Mouse (Mus musculus) heart, postnatal 36 days (tissue): ENCODE data around the gene Rab4b. TPM values are rescaled to one million over a fixed set of nuclear protein-coding genes. Genes with fewer than 3 reads are reported as not detected.

Experiments
- DNase-seq, 2 experiments: peaks; one replicate each; pipeline ENCODE4 v3.0.0; 2021 to 2022
- intact Hi-C: fragments of 180-260 bp; cut with DNase I; formaldehyde crosslinking; loops from one replicate; pipeline ENCODE4 v1.15.1; 2025
- microRNA-seq, 2 experiments: library from miRNA; unstranded; fragments of <30 nt; microRNA quantifications; one replicate each; pipeline ENCODE4 v1.2.0; 2021; ENCODE audit warnings: borderline number of aligned reads in 2 of 2
- total RNA-seq, 2 experiments: library from RNA; stranded (reverse); gene quantifications; 2 replicates each; pipeline ENCODE4 v1.2.3; 2021

The Rab4b gene
- total RNA-seq, 2 experiments from 2014 or later: 14.5 to 15.7 TPM

- DNase-seq: no peak
- intact Hi-C loops: loop anchor here (5.0 kb wide), 1 partner anchor 358 kb away; no protein-coding TSS in a partner anchor
Measured at GRCm38 (mm10) chr7:27124969-27125368, 53.7 kb downstream of the Rab4b start.

- DNase-seq: no peak
- intact Hi-C loops: no loop called here
Measured at GRCm38 (mm10) chr7:27124305-27124832, 54.3 kb downstream of the Rab4b start.

GRCm38 (mm10) chr7:27119676-27120075, 59.0 kb downstream of the Rab4b start, which contains the start of gene Cyp2f2:
Gene Cyp2f2, plus strand, starts transcription at chr7:27119909.
- intact Hi-C loops: no loop called here
- DNase-seq: no peak

Small RNA genes within 50 kb of the gene (microRNA-seq; reads per million reads assigned to microRNA genes)
- gene Mir1191 (0 to 0.72 reads per million in 2 experiments), gene Mir3101 (0 reads per million in 2 experiments)

Other genes with a start within 250 kb of the Rab4b start
- gene Cyp2a22, start 239.5 kb downstream of the Rab4b start, total RNA-seq: not detected
- not detected for gene Cyp2a12, start 149.8 kb downstream of the Rab4b start, total RNA-seq
- gene Cyp2f2, start 59.0 kb downstream of the Rab4b start, total RNA-seq: under 1 TPM; 0.22 to 0.43 TPM
- not detected for gene Cyp2t4, start 25.2 kb downstream of the Rab4b start, total RNA-seq
- gene Egln2, start 12.1 kb downstream of the Rab4b start, total RNA-seq: 10 to 100 TPM; 59.3 to 61.7 TPM
- gene Gm21983, start 2.2 kb upstream of the Rab4b start, total RNA-seq: not detected
- gene Mia, start 2.3 kb upstream of the Rab4b start, total RNA-seq: not detected
- gene BC024978, start 16.9 kb upstream of the Rab4b start, total RNA-seq: 10 to 100 TPM; 16.3 to 16.6 TPM
- gene Snrpa, start 17.4 kb upstream of the Rab4b start, total RNA-seq: 10 to 100 TPM; 35.4 to 41.9 TPM
- 1 to 10 TPM; 5.1 to 5.6 TPM for gene Itpkc, start 49.8 kb upstream of the Rab4b start, total RNA-seq
- gene Coq8b, start 54.1 kb upstream of the Rab4b start, total RNA-seq: 10 to 100 TPM in 1 of 2 experiments, 1 to 10 TPM in 1; 8.8 to 11.2 TPM
- gene Numbl, start 79.5 kb upstream of the Rab4b start, total RNA-seq: 1 to 10 TPM; 5.7 to 6.1 TPM
- 100 to 1,000 TPM; 207 to 236 TPM for gene Ltbp4, start 158.8 kb upstream of the Rab4b start, total RNA-seq
- 1 to 10 TPM; 6.5 to 7.5 TPM for gene Shkbp1, start 177.1 kb upstream of the Rab4b start, total RNA-seq
- not detected for gene Gm20479, start 178.5 kb upstream of the Rab4b start, total RNA-seq